Mouse (Mus musculus) lung, postnatal 14 days (tissue): ENCODE data around the gene Pth1r.
A peak's percentile ranks its signal among the peaks of the same experiment; 100 is the strongest.

ENCODE experiments used
- DNase-seq: peaks from one replicate; pipeline ENCODE4 v3.0.0; 2021

The Pth1r gene

DNA sequence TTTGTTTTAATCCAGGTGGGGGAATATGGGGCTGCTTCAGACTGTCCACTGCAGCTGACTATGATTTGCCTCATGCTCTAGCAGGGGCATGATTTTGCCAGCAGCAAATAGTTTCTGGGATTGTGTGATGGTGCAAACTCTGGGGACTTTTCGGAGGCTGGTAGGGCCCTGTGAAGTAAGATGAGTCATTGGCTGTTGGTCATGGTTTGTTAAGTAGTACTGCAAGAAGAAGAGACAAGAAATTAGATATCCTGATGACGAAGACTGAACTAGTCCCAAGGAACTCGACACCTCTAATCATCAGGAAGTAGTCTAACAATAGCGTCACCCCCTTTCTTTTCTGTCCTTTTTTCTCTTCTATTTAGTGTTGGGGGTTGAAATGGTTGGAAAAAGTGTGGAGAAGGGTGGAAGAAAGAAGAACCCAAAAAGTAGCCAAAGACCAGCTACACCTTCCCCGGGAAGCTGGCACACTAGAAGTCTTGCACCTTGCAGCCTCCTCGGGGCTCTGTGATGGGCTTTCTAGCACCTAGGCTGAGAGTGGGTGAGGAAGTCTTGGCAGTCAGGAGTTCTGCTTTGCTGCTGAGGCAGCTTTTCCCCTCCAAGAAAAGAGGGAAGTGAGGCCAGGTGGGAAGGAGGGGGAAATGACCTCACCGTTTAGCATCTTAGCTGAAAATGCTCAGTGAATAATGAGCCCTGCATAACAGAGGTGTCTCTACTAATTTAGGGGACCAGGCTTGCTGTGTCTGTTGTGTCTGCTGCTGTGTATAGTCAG lies 66.0 kb downstream of the Pth1r start:
- DNase-seq, result no peak

GRCm38 (mm10) chr9:110678886-110679285 lies 68.1 kb downstream of the Pth1r start:
- no peak for DNase-seq

GRCm38 (mm10) chr9:110676492-110676911 lies 70.4 kb downstream of the Pth1r start:
- DNase-seq, result no peak

- no peak for DNase-seq
These were observed 73.7 kb downstream of the Pth1r start for GRCm38 (mm10) chr9:110673107-110673752.

GRCm38 (mm10) chr9:110672462-110673106 lies 74.4 kb downstream of the Pth1r start:
- DNase-seq, result peak; percentile 59
